Mouse (Mus musculus) left cerebral cortex, adult 2 months (tissue): Measurements from ENCODE around the gene Mars. TPM values are rescaled to one million over a fixed set of nuclear protein-coding genes. Genes with fewer than 3 reads are reported as not detected.
A peak's percentile ranks its signal among the peaks of the same experiment; 100 is the strongest.

Experiments used
- DNase-seq, 2 experiments: peaks; one replicate each; pipeline ENCODE4 v3.0.0; 2021 to 2022; ENCODE audit warnings: low spot score in 2 of 2, mixed read lengths in 1 of 2; ENCODE audit errors: extremely low spot score in 1 of 2
- H3K27ac ChIP-seq: fragments of 200-600 bp; 2 replicates; pipeline ENCODE4 v1.8.1; 2022
- H3K4me3 ChIP-seq: fragments of 200-600 bp; 2 replicates; pipeline ENCODE4 v1.8.1; 2022
- CTCF ChIP-seq: fragments of 200-600 bp; IDR thresholded peaks from 2 replicates; pipeline ENCODE4 v1.8.1; 2022; ENCODE audit warnings: antibody characterized with exemption, mild to moderate bottlenecking, moderate library complexity
- intact Hi-C: fragments of 180-260 bp; cut with DNase I; formaldehyde crosslinking; loops from one replicate; pipeline ENCODE4 v1.15.1; 2025
- total RNA-seq, 2 experiments: library from RNA; stranded (reverse); gene quantifications; 2 replicates each; pipeline ENCODE4 v1.2.3; 2021

Mars gene
- total RNA-seq, 2 experiments from 2014 or later, result 55.3 to 61.5 TPM

GRCm38 (mm10) chr10:127333152-127333551 is 21.6 kb upstream of the Mars start:
- intact Hi-C loops, result loop anchor here (5.0 kb wide), 1 partner anchor 191 kb away; no protein-coding TSS in a partner anchor
- Histone ChIP-seq H3K4me3 (no peak overlapping the region), H3K27ac (no peak overlapping the region)
- no peak for DNase-seq
- peak; percentile 44 for TF ChIP-seq CTCF

DNA sequence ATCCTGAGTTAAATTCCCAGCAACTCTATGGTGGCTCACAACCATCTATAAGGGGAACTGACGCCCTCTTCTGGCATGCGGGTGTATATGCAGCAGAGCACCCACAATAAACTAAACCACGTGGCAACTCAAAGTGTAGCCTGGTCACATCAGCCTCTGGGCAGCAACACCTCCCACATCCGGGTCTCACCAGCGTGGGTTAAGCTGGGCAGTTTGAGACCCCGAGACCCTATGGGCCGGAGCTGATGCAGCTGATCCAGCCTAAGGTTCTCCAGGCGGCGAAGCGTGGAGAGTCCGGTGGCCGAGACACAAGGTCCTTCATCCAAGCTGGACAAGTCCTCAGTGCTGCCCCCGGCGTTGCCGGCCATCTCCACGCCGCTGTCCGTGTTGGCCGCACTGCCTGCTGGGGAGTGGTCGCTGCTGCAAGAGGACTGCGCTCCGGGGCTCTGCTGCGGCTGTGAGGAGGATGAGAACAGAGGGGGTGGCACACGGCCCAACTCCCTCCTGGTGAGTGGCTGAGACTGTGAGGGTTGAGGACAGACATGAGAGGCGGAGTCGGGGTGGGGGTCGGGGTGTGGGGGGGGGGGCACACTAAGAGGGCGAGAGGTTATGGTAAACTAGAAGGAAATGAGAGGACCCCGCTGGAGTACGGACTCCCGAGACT is 20.8 kb upstream of the Mars start:
- no peak overlapping the region for H3K4me3 ChIP-seq
- TF ChIP-seq CTCF, result peak; percentile 20
- intact Hi-C loops, result loop anchor here (5.0 kb wide), 1 partner anchor 190 kb away; no protein-coding TSS in a partner anchor

GRCm38 (mm10) chr10:127330212-127330611 is 18.6 kb upstream of the Mars start:
- no peak for DNase-seq
- TF ChIP-seq CTCF, result no peak
- no peak overlapping the region for H3K4me3 ChIP-seq
- no peak overlapping the region for H3K27ac ChIP-seq
- intact Hi-C loops, result loop anchor here (5.0 kb wide), 1 partner anchor 188 kb away; no protein-coding TSS in a partner anchor

More for the DNA sequence above, 20.8 kb upstream of the Mars start:
- DNase-seq, result no peak
- H3K27ac ChIP-seq, result no peak overlapping the region

DNA sequence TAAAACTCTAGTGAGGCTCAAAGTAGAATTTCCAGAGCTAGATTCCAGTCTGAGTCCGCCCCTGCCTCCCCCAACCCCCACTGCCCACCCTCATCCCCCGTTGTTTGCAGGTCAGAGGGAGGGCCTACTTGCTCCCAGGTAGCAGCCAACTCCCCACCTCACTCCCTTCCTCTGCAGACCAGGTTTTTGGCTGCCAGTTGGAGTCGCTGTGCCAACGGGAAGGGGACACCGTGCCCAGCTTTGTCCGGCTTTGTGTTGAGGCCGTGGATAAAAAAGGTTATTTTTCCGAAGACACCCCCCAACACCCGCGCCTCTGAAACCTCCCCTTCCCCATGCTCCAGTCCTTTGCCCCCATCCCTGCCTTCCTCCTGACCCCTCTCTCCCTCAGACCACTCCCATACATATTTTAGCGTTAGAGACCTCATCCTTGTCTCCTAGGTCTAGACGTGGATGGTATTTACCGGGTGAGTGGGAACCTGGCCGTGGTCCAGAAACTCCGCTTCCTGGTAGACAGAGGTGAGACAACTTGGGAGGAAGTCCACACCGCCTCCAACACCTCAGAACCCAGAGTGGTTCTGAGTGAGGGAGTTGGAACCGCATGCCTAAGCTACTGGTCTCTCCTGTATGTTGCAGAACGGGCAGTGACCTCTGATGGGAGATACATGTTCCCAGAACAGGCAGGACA is 16.0 kb upstream of the Mars start:
- DNase-seq, result no peak
- intact Hi-C loops, result loop anchor here (2.0 kb wide), 1 partner anchor 13 kb away; no protein-coding TSS in a partner anchor
- H3K4me3 ChIP-seq, result no peak overlapping the region
- TF ChIP-seq CTCF, result no peak
- no peak overlapping the region for H3K27ac ChIP-seq

DNA sequence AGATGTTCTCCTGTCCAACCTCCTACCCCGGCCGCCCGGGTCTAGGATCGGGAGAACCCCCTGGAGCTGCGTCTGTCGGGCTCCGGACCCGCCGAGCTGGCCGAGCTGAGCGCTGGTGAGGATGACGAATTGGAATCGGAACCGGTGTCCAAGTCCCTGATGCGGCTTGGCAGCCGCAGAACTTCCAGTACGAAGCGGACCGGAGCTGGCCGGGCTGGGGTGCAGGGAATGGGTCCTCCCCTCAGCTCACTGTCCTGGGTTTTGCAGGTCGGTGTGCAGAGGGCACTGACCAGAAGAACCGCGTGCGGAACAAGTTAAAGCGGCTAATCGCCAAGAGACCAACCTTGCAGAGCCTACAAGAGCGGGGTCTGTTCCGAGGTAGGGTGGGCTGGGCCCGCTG is 15.2 kb upstream of the Mars start:
- TF ChIP-seq CTCF, result no peak
- H3K4me3 ChIP-seq, result peak overlapping the region; percentile 41
- DNase-seq, result no peak
- no peak overlapping the region for H3K27ac ChIP-seq
- intact Hi-C loops, result no loop called here

- Histone ChIP-seq H3K4me3 (peak overlapping the region; percentile 41), H3K27ac (no peak overlapping the region)
- no peak for TF ChIP-seq CTCF
- DNase-seq, result no peak
- intact Hi-C loops, result no loop called here
These were observed 14.6 kb upstream of the Mars start for GRCm38 (mm10) chr10:127326017-127326801.

DNA sequence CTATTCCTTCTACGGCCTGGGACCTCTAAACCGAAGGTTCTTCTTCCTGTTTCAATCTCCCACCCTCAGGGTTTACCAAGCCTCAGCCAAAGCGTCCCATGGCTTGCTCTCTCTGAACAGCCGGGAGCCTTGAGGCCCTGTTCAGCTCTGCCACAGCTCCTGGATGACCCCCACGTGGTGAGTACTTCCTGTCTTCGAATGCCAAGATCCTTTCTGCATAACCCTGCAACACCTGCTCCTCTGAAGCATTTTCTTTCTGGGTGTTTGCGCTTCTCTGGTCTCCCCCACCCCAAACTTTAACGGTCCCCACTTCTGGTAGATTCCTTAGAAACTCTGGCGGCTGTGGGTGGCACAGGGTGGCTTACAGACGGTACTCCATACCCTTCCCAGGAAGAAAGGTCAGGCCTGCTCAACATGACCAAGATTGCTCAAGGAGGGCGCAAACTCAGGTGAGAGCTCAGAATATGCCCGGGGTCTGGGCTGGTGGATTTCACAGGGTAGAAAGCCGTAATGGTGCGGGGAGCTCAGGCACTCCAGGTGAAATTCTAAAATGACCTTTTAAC is 13.9 kb upstream of the Mars start:
- TF ChIP-seq CTCF, result no peak
- Histone ChIP-seq H3K27ac (no peak overlapping the region), H3K4me3 (no peak overlapping the region)
- DNase-seq, result no peak
- intact Hi-C loops, result no loop called here

DNA sequence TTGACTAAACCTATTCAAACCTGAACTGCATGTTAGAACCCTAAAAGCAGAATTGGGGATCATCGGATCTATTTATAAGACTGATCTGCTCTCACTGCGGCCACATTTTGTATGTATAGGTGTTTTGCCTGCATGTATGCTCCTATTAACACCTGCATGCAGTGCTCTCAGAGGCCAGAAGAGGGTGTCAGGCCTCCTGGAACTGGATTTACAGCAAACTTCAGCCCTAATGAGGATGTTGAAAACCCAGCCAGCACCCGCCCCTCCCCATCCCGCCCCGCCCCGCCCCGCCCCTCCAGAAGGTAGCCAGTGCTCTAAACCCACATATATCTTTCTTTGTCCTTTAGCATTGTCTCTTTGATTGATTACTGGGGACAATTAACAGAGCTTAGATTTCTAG is 12.9 kb upstream of the Mars start:
- TF ChIP-seq CTCF, result peak; percentile 45
- Histone ChIP-seq H3K4me3 (no peak overlapping the region), H3K27ac (no peak overlapping the region)
- no peak for DNase-seq
- intact Hi-C loops, result no loop called here

DNA sequence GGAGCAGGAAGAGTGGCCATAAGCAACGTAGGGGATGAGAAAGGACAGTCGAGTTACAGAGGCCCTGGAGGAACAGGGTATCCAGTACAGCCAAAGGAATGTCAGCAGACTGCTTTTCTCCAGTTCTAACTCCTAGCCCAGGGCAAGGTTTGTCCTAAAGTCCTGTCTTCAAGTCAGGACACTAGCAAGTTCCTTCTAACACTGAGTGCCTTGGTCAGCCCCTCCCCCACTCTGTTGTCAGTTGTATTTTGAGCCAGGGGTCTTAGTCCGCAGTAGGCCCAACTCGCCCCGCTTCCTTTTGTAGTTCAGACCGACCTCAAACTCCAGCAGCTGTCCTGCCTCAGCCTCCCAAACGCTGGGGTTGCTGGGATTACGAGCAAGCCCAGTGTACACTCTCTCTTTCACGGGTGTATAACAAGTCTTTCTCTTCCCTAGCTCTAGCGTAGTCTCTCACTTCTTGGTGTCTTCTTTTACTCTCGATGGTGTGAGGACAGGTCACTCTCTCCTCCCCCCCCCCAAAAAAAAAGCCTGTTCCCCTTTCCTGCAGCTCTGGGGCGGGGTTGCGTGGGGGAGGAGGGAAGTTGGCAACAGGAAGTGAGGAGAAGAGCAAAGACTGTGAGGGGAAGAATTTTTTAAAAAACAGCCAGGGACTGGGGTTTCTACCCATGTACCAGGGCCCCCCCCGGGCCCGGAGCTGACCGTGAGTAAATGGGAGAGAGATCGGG is 11.7 kb upstream of the Mars start:
- TF ChIP-seq CTCF, result no peak
- no peak for DNase-seq
- intact Hi-C loops, result no loop called here
- no peak overlapping the region for H3K4me3 ChIP-seq
- no peak overlapping the region for H3K27ac ChIP-seq

DNA sequence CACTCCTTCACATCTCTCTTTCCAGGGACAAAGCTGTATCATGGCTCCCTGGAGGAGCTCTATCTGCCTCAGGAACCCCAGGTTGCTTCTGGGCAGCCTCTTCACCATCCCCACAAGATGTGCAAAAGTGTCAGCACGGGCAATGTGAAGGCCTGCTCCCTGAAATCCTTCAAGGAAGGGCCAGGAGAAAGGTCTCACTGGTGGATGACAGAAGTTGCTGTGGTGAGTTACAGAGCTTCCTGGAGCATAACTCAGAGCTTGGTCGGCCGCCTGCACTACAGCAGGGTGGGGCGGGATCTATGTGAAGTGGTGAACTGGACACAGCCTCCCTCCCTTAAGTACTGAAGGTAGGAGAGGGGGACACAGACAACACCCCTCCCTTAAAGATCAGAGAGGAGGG is 11.1 kb upstream of the Mars start:
- intact Hi-C loops, result no loop called here

GRCm38 (mm10) chr10:127322178-127322577 is 10.6 kb upstream of the Mars start:
- Histone ChIP-seq H3K4me3 (no peak overlapping the region), H3K27ac (no peak overlapping the region)
- no peak for TF ChIP-seq CTCF
- DNase-seq, result no peak
- intact Hi-C loops, result no loop called here

More for the DNA sequence above, 11.1 kb upstream of the Mars start:
- Histone ChIP-seq H3K4me3 (no peak overlapping the region), H3K27ac (no peak overlapping the region)
- DNase-seq, result no peak
- TF ChIP-seq CTCF, result no peak
